Mouse (Mus musculus) small intestine, adult 2 months (tissue): ENCODE results near the gene Uchl1.

ENCODE experiments used
- CTCF ChIP-seq: fragments of 200-500 bp; IDR thresholded peaks from 2 replicates; pipeline ENCODE4 v1.5.1; 2012; ENCODE audit warnings: low read depth, mild to moderate bottlenecking, control low read depth, inconsistent platforms, low read length, moderate library complexity, mixed read lengths; ENCODE audit not compliant: insufficient replicate concordance, insufficient read length; ENCODE audit errors: extremely low read depth
- POLR2A ChIP-seq: fragments of 200-500 bp; IDR thresholded peaks from 2 replicates; pipeline ENCODE4 v1.6.1; 2012; ENCODE audit warnings: low read depth, mild to moderate bottlenecking, control low read depth, inconsistent platforms, low read length, moderate library complexity

GRCm38 (mm10) chr5:66686863-66687262 is 11.0 kb downstream of the Uchl1 start:
- no peak for TF ChIP-seq CTCF
- TF ChIP-seq POLR2A: no peak
